Mouse (Mus musculus): ENCODE measurements around the gene Zscan4b. TPM values are rescaled to one million over a fixed set of nuclear protein-coding genes. Genes with fewer than 3 reads are reported as not detected.
"Not testable (repeated sequence)": the region's sequence is repeated elsewhere in the genome, so short reads cannot be mapped to it uniquely, and the experiment has no call there.

The Zscan4b gene
- polyA plus RNA-seq (2015; fragmentation: Nextera tagmentation; extraction: Ambion mirVana) = not detected in 2 replicates

DNA sequence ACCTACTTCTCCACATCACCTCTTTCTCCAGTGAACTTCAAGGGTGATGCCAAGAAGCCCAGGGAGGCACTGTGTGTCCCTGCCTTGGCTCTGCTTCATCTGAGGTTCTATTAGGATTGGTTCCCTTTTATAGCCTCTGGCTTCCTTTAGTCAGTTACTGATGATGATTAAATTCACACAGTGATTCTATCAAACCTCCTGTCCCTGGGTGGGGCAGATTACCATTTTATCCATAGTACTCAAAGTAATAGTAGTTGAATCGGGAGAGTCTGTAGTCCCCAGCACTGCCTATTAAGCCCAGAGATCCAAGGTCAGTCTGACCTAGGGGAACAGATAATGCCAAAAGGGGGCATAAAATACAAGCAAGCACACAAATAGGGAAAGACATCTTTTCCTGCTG lies at the start of gene Zscan4b:
TSS of gene Zscan4b (minus strand) at position 101 of the 400 bp plus-strand sequence.
- not testable (repeated sequence) for H3K4me2 ChIP-seq (replicated peaks); H3K36me3 ChIP-seq; H3K27me3 ChIP-seq; H3K9me3 ChIP-seq; H3K4me3 ChIP-seq; H3K4me1 ChIP-seq; H3K27ac ChIP-seq; ATAC-seq (ENCODE audit: low FRiP score, low read depth); H3K9ac ChIP-seq
- WGBS = 88% methylated on average over 1 of the region's 1 CpGs

Other genes with a start within 250 kb of the Zscan4b start
- gene Nlrp4b, start 217.3 kb downstream of the Zscan4b start, polyA plus RNA-seq (2015; fragmentation: Nextera tagmentation; extraction: Ambion mirVana) = not detected in 2 replicates
- not detected in 2 replicates for gene Vmn1r71, start 150.7 kb downstream of the Zscan4b start, polyA plus RNA-seq (2015; fragmentation: Nextera tagmentation; extraction: Ambion mirVana)
- not detected in 2 replicates for gene Zscan4c, start 100.7 kb upstream of the Zscan4b start, polyA plus RNA-seq (2015; fragmentation: Nextera tagmentation; extraction: Ambion mirVana)
- gene Zscan4-ps1, start 164.6 kb upstream of the Zscan4b start, polyA plus RNA-seq (2015; fragmentation: Nextera tagmentation; extraction: Ambion mirVana) = not detected in 2 replicates